Mouse (Mus musculus) CD4-positive naive resting alpha-beta T cell, adult 76 days (primary cell): ENCODE measurements around the gene Olfml1. TPM values are rescaled to one million over a fixed set of nuclear protein-coding genes. Genes with fewer than 3 reads are reported as not detected.

Source experiments
- total RNA-seq: library from RNA; stranded (reverse); gene quantifications from one replicate; pipeline ENCODE4 v1.2.4, GENCODE M21; 2023

Gene Olfml1
- not detected for total RNA-seq

DNA sequence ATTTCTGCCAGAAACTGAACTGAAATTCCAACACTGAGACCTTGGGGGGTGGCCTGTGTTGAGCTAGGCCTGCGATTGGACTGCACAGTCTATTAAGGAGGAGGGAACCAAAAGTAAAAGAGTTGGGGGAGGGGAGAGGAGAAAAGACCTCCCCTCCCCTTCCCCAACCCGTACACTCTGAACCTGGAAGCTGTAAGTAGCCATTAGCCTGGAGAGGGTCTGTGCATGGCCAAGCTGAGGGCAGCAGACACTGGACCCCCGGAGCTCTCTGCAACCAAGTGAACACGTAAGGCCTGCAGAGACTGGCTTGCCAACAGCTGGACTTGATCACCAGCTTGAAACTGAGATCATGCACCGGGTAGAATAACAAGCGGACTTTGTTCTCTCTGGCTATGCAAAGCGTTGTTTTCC, at the start of gene Olfml1:
Gene Olfml1 (plus strand): TSS at position 186 of the 411 bp plus-strand sequence.

DNA sequence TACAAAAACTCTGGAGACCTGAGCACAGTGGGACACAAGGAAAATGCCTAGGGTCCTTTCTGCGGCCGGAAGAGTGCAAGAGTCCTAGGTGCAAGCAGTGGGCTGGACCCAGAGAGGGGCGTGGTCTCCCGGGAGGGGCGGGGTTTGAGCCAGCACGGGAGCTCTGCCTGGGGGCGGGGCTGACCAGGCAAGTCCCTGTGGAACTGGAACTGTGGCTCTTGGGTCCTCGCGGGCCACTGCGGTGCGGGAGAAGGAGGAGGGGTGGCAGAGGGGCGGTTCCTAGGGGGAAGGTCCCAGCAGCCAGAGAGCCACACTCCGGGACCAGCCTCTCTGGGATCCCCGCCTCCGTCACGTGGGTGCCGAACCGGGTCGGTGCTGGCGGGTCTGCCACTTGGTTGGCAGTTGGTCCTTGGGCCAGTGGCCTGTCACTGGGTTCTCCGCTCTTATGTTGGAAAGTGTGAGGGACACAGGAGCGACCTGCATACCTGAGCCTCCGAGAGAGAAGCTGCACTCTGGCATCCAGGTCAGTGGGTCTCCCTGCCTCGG, 27.7 kb downstream of the Olfml1 start, which contains the start of gene Ppfibp2:
Gene Ppfibp2 (plus strand): TSS at position 351 of the 546 bp plus-strand sequence.

DNA sequence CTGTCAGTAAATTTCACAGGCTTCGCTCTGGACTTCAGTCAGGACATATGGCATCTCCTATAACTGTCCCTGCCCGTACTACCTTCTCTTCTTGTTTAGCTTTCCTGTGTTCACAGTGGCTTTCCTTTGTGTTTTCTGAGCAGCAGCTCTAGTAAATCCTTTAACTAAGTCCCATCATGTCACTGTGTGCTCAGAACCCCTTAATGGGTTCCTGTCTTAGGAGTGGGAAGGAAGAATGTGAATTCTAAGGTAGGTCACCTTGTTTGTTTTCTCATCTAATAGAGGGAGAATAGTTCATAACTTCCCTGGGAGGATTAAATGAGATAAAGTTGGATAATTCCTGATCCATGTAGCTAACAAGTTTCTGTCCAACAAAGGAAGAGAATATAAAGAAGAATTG, 57.8 kb downstream of the Olfml1 start, which contains the start of gene 5330417H12Rik:
Gene 5330417H12Rik (minus strand): TSS at position 101 of the 400 bp plus-strand sequence.

Other genes with a start within 250 kb of the Olfml1 start
- not detected for gene Syt9, start 196.7 kb upstream of the Olfml1 start, total RNA-seq
- gene Ppfibp2, start 27.8 kb downstream of the Olfml1 start, total RNA-seq: 3.0 TPM
- not detected for gene 5330417H12Rik, start 57.7 kb downstream of the Olfml1 start, total RNA-seq
- not detected for gene Cyb5r2, start 190.6 kb downstream of the Olfml1 start, total RNA-seq
- gene Ovch2, start 233.8 kb downstream of the Olfml1 start, total RNA-seq: not detected
- gene Olfr467, start 244.8 kb downstream of the Olfml1 start, total RNA-seq: not detected